Mouse (Mus musculus): ENCODE measurements around the gene Rp2.

GRCm38 (mm10) chrX:20419536-20419935 lies 55.3 kb downstream of the Rp2 start:
- TF ChIP-seq CTCF (IDR thresholded peaks at IDR 0.05; ENCODE audit: low read depth) (no peak), EP300 (IDR thresholded peaks at IDR 0.05; ENCODE audit: low read depth) (no peak)

Data from heart, postnatal 0 days (tissue).